Mouse (Mus musculus): ENCODE results near the gene Map7d1.

DNA sequence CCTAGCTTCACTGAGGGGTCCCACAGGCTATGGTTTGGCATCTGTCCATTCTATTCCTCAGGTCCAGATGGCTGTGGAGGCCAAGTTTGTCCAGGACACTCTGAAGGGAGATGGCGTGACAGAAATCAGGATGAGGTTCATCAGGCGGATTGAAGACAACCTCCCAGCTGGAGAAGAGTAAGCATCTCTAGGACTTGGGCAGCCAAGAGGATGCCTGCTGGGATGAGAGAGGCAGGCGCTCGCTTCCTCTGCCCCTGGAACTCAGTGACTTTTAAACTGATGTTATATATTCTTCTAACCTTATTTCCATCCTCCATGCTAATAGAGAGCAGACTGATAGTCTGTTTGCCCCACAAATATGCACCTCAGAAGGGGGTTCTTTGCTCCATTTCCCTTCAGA lies 18.9 kb upstream of the Map7d1 start:
- no peak for TF ChIP-seq EP300 (IDR thresholded peaks at IDR 0.05)
- no peak for TF ChIP-seq CTCF (IDR thresholded peaks at IDR 0.05)
